In genomic region chr6:21989081-21989480, GRCm38 (mm10) we compare ENCODE assay signal across 12 mouse cellular contexts. TPM values are rescaled to one million over a fixed set of nuclear protein-coding genes. Genes with fewer than 3 reads are reported as not detected.
DNase-seq lines count a peak whose midpoint lies in the region; ATAC-seq and TF ChIP-seq lines count a peak whose summit lies in the region.
"Had no signal": no experiment of that assay in that cellular context is flagged by ENCODE, and none has a peak within 500 bp of the region (broad histone marks: within the 10 kb centered on the region; RNA-seq: fewer than 3 reads in every experiment).

No protein-coding gene starts in this region.

- H3K27ac ChIP-seq in heart, embryonic 16.5 days (ENCODE audit: low read length) = no peak overlapping the region
- no peak overlapping the region for H3K27ac ChIP-seq in heart, embryonic 12.5 days (ENCODE audit: poor library complexity, severe bottlenecking)
- H3K27ac ChIP-seq in embryonic facial prominence, embryonic 10.5 days (replicated peaks) = peak overlapping the region; percentile 91; the same call in 1 of the 2 replicates
- no peak overlapping the region for H3K27ac ChIP-seq in intestine, postnatal 0 days (ENCODE audit: low read depth, low read length)
- H3K27ac ChIP-seq: layer of hippocampus, adult 2 months had no signal

- no peak for ATAC-seq in heart, embryonic 16.5 days (replicated peaks; ENCODE audit: extremely low read depth, insufficient read depth, low FRiP score)
- ATAC-seq in heart, embryonic 12.5 days (ENCODE audit: insufficient number of reproducible peaks, low FRiP score) = no peak
- no peak for ATAC-seq in intestine, postnatal 0 days
- ATAC-seq in megakaryocyte-erythroid progenitor cell, adult 5-6 weeks (replicated peaks; ENCODE audit: low FRiP score, low TSS enrichment, poor library complexity, severe bottlenecking) = no peak
- ATAC-seq: CD4-positive, CD25-positive, alpha-beta regulatory T cell, adult 4 months had no signal

- no peak for TF ChIP-seq CTCF in intestine, postnatal 0 days (IDR thresholded peaks at IDR 0.05; ENCODE audit: low read depth)

- WGBS in heart, embryonic 16.5 days = 68% methylated on average over 4 of the region's 4 CpGs
- 69% methylated on average over 4 of the region's 4 CpGs for WGBS in heart, embryonic 12.5 days
- 38% methylated on average over 4 of the region's 4 CpGs for WGBS in embryonic facial prominence, embryonic 10.5 days
- WGBS in intestine, postnatal 0 days = 64% methylated on average over 4 of the region's 4 CpGs

- peak; percentile 63 for DNase-seq in 3T3-L1 (ENCODE audit: low read depth, low spot score)
- DNase-seq in embryonic facial prominence, embryonic 10.5 days (ENCODE audit: low spot score) = no peak
- DNase-seq in urinary bladder, postnatal 14 days (ENCODE audit: low spot score) = no peak
- DNase-seq in left cerebral cortex, postnatal 4 days = no peak
- DNase-seq: cerebellum, adult 9-11 months; midbrain, embryonic 14.5 days had no signal

- intact Hi-C loops in left cerebral cortex, postnatal 4 days (cut with DNase I) = loop anchor here (5.0 kb wide), 1 partner anchor 78 kb away; no protein-coding TSS in a partner anchor

- no peaks in the 10 kb centered on the region for H3K27me3 ChIP-seq in heart, embryonic 16.5 days (ENCODE audit: control insufficient read depth, insufficient read depth, low read length)
- H3K27me3 ChIP-seq in heart, embryonic 12.5 days (replicated peaks) = no peaks in the 10 kb centered on the region
- H3K27me3 ChIP-seq in embryonic facial prominence, embryonic 10.5 days (replicated peaks; ENCODE audit: low read depth, poor library complexity, severe bottlenecking) = peaks cover 25% of the 10 kb centered on the region
- H3K27me3 ChIP-seq in intestine, postnatal 0 days (replicated peaks; ENCODE audit: control insufficient read depth, insufficient read depth, low read length) = no peaks in the 10 kb centered on the region

- no peaks in the 10 kb centered on the region for H3K9me3 ChIP-seq in heart, embryonic 16.5 days (replicated peaks; ENCODE audit: control insufficient read depth, low read length)
- H3K9me3 ChIP-seq in heart, embryonic 12.5 days (replicated peaks) = no peaks in the 10 kb centered on the region
- no peaks in the 10 kb centered on the region for H3K9me3 ChIP-seq in embryonic facial prominence, embryonic 10.5 days
- H3K9me3 ChIP-seq in intestine, postnatal 0 days (ENCODE audit: control insufficient read depth) = no peaks in the 10 kb centered on the region

- H3K4me1 ChIP-seq in heart, embryonic 16.5 days (ENCODE audit: control insufficient read depth, insufficient read depth, low read length) = 0 out of 2 replicates have a peak, but pooled peaks cover 3% of the 10 kb centered on the region
- H3K4me1 ChIP-seq in heart, embryonic 12.5 days (replicated peaks) = no peaks in the 10 kb centered on the region; the same call in 1 of the 2 replicates
- H3K4me1 ChIP-seq in embryonic facial prominence, embryonic 10.5 days = peaks cover 30% of the 10 kb centered on the region
- no peaks in the 10 kb centered on the region for H3K4me1 ChIP-seq in intestine, postnatal 0 days (replicated peaks; ENCODE audit: control insufficient read depth, insufficient read depth, low read length)

- H3K4me2 ChIP-seq in heart, embryonic 16.5 days (ENCODE audit: low read depth, low read length) = peak overlapping the region; percentile 10
- H3K4me2 ChIP-seq in heart, embryonic 12.5 days = no peak overlapping the region
- H3K4me2 ChIP-seq in intestine, postnatal 0 days (replicated peaks; ENCODE audit: low read depth) = peak overlapping the region; percentile 90; the same call in 1 of the 2 replicates

- no peak overlapping the region for H3K4me3 ChIP-seq in heart, embryonic 16.5 days (ENCODE audit: low read length)
- H3K4me3 ChIP-seq in heart, embryonic 12.5 days = no peak overlapping the region
- H3K4me3 ChIP-seq in embryonic facial prominence, embryonic 10.5 days = peak overlapping the region; percentile 69
- peak overlapping the region; percentile 21 for H3K4me3 ChIP-seq in intestine, postnatal 0 days (ENCODE audit: low read depth, low read length)
- H3K4me3 ChIP-seq: layer of hippocampus, adult 2 months had no signal

- no peaks in the 10 kb centered on the region for H3K36me3 ChIP-seq in heart, embryonic 16.5 days (ENCODE audit: control insufficient read depth, insufficient read depth)
- no peaks in the 10 kb centered on the region for H3K36me3 ChIP-seq in heart, embryonic 12.5 days
- peaks cover 16% of the 10 kb centered on the region for H3K36me3 ChIP-seq in embryonic facial prominence, embryonic 10.5 days (replicated peaks)
- no peaks in the 10 kb centered on the region for H3K36me3 ChIP-seq in intestine, postnatal 0 days (ENCODE audit: control insufficient read depth, insufficient read depth)

- H3K9ac ChIP-seq in heart, embryonic 16.5 days (ENCODE audit: low read length) = no peak overlapping the region
- H3K9ac ChIP-seq in heart, embryonic 12.5 days = no peak overlapping the region
- no peak overlapping the region for H3K9ac ChIP-seq in intestine, postnatal 0 days (ENCODE audit: low read depth, low read length)

RNA-seq across cellular contexts. Expression of gene Cped1, which starts 3.4 kb away (rescaled TPM):
- polyA plus RNA-seq in heart, embryonic 16.5 days (2015; fragmentation: Nextera tagmentation; extraction: Ambion mirVana) = 4.8 and 7.2 TPM in 2 replicates
- 5.2 and 6.0 TPM in 2 replicates for polyA plus RNA-seq in heart, embryonic 12.5 days (2016; fragmentation: Nextera tagmentation; extraction: Ambion mirVana)
- polyA plus RNA-seq in embryonic facial prominence, embryonic 10.5 days (2016; fragmentation: Nextera tagmentation; extraction: Ambion mirVana) = 34.4 and 39.3 TPM in 2 replicates
- 11.0 and 11.2 TPM in 2 replicates for polyA plus RNA-seq in intestine, postnatal 0 days (2015; fragmentation: Nextera tagmentation; extraction: Ambion mirVana)
- total RNA-seq in megakaryocyte-erythroid progenitor cell, adult 5-6 weeks (2014; fragmentation: Nextera tagmentation) = 3.2 and 3.8 TPM in 2 replicates
- total RNA-seq in megakaryocyte-erythroid progenitor cell, adult 5-6 weeks (2017) = 0.42 and 0.91 TPM in 2 replicates
- 1 to 10 TPM; 2.8 to 5.9 TPM for total RNA-seq in left cerebral cortex, postnatal 4 days (2021)

RNA-seq across cellular contexts. Expression of gene Ing3, which starts 39.7 kb away (rescaled TPM):
- polyA plus RNA-seq in heart, embryonic 16.5 days (2015; fragmentation: Nextera tagmentation; extraction: Ambion mirVana) = 35.2 and 39.7 TPM in 2 replicates
- 32.9 and 37.8 TPM in 2 replicates for polyA plus RNA-seq in heart, embryonic 12.5 days (2016; fragmentation: Nextera tagmentation; extraction: Ambion mirVana)
- polyA plus RNA-seq in embryonic facial prominence, embryonic 10.5 days (2016; fragmentation: Nextera tagmentation; extraction: Ambion mirVana) = 56.0 and 56.7 TPM in 2 replicates
- polyA plus RNA-seq in intestine, postnatal 0 days (2015; fragmentation: Nextera tagmentation; extraction: Ambion mirVana) = 25.0 and 29.5 TPM in 2 replicates
- 13.8 and 17.2 TPM in 2 replicates for total RNA-seq in megakaryocyte-erythroid progenitor cell, adult 5-6 weeks (2014; fragmentation: Nextera tagmentation)
- 24.2 and 29.4 TPM in 2 replicates for total RNA-seq in megakaryocyte-erythroid progenitor cell, adult 5-6 weeks (2017)
- total RNA-seq in left cerebral cortex, postnatal 4 days (2021) = 10 to 100 TPM; 21.8 to 22.8 TPM

Comparison
In these comparisons a context has a peak if more than half of its experiments do, and no peak if none do; other contexts are left out.
1. H3K4me3 ChIP-seq: peak in embryonic facial prominence, embryonic 10.5 days (single experiment) and intestine, postnatal 0 days (single experiment); none in heart, embryonic 16.5 days (single experiment) and heart, embryonic 12.5 days (single experiment).